Mouse (Mus musculus) left cerebral cortex, adult 9 months (tissue): ENCODE results near the gene Hcls1.

Source experiments
- DNase-seq, 2 experiments: peaks; one replicate each; pipeline ENCODE4 v3.0.0; 2022; ENCODE audit warnings: low spot score in 2 of 2

The Hcls1 gene

GRCm38 (mm10) chr16:36930231-36931136, 4.3 kb upstream of the Hcls1 start:
- no peak for DNase-seq

- DNase-seq = no peak
Observed at GRCm38 (mm10) chr16:36931381-36931780, 3.4 kb upstream of the Hcls1 start.

GRCm38 (mm10) chr16:36931976-36932375, 2.8 kb upstream of the Hcls1 start:
- DNase-seq = no peak

GRCm38 (mm10) chr16:36932546-36932945, 2.2 kb upstream of the Hcls1 start:
- no peak for DNase-seq

- no peak for DNase-seq
Observed at GRCm38 (mm10) chr16:36934131-36934840, 497 bp upstream of the Hcls1 start.

GRCm38 (mm10) chr16:36935814-36936213, 1.0 kb downstream of the Hcls1 start:
- no peak for DNase-seq

- peak in 1 of 2 experiments; percentile 40 for DNase-seq
Observed at GRCm38 (mm10) chr16:36941137-36941727, 6.4 kb downstream of the Hcls1 start.

GRCm38 (mm10) chr16:36941895-36942294, 7.1 kb downstream of the Hcls1 start:
- no peak for DNase-seq

GRCm38 (mm10) chr16:36943591-36943990, 8.8 kb downstream of the Hcls1 start:
- DNase-seq = no peak

GRCm38 (mm10) chr16:36944895-36945424, 10.2 kb downstream of the Hcls1 start:
- DNase-seq = no peak

GRCm38 (mm10) chr16:36946459-36947159, 11.8 kb downstream of the Hcls1 start:
- no peak for DNase-seq

GRCm38 (mm10) chr16:36947646-36948197, 12.9 kb downstream of the Hcls1 start:
- no peak for DNase-seq

- no peak for DNase-seq
Observed at GRCm38 (mm10) chr16:36949614-36950336, 15.0 kb downstream of the Hcls1 start.

GRCm38 (mm10) chr16:36951029-36951428, 16.2 kb downstream of the Hcls1 start:
- DNase-seq = no peak

- no peak for DNase-seq
Observed at GRCm38 (mm10) chr16:36955106-36955505, 20.3 kb downstream of the Hcls1 start.

- no peak for DNase-seq
Observed at GRCm38 (mm10) chr16:36963415-36963814, 28.6 kb downstream of the Hcls1 start.

GRCm38 (mm10) chr16:36979127-36979526, 44.3 kb downstream of the Hcls1 start:
- DNase-seq = no peak

- no peak for DNase-seq
Observed at GRCm38 (mm10) chr16:36983796-36984195, 49.0 kb downstream of the Hcls1 start.

- no peak for DNase-seq
Observed at GRCm38 (mm10) chr16:36985636-36986042, 50.9 kb downstream of the Hcls1 start.

- DNase-seq = no peak
Observed at GRCm38 (mm10) chr16:36987399-36987798, 52.6 kb downstream of the Hcls1 start.

GRCm38 (mm10) chr16:36988066-36988465, 53.3 kb downstream of the Hcls1 start:
- no peak for DNase-seq
